Mouse (Mus musculus): Measurements from ENCODE around the gene Vmn1r208. TPM values are rescaled to one million over a fixed set of nuclear protein-coding genes. Genes with fewer than 3 reads are reported as not detected.

Gene Vmn1r208
- not detected in 4 replicates for total RNA-seq (2023)

DNA sequence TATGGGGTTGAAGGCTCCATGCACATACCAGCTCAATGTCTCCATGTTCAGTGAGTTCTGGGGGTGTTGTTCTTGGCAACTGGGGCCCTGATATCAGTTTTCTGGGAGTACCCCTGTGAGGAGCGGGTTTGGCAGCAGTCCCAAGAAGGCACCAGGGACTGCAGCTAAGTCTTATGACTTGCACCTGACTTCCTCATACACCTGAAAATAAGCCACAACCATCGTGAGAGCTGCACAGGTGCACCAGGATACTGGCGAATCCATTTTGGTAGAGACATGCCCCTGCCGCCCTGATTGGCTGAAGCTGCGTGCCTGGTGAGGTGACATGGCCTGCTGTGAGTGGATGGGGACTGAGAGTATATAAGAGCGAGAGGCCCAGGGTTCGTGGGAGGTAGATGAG is at the start of gene Vmn1r208:
TSS of gene Vmn1r208 (minus strand) at position 101 of the 400 bp plus-strand sequence.

GRCm38 (mm10) chr13:22809582-22809981 is 32.4 kb upstream of the Vmn1r208 start, which contains the start of gene Vmn1r209:
Vmn1r209 (minus strand) TSS chr13:22809682.

GRCm38 (mm10) chr13:22729529-22729928 is 47.7 kb downstream of the Vmn1r208 start, which contains the start of gene Vmn1r207-ps:
Vmn1r207-ps (minus strand) TSS chr13:22729629.

Other genes with a start within 250 kb of the Vmn1r208 start
- gene Vmn1r204, start 224.2 kb downstream of the Vmn1r208 start, total RNA-seq (2023), result not detected in 4 replicates
- gene Vmn1r205, start 184.4 kb downstream of the Vmn1r208 start, total RNA-seq (2023), result not detected in 4 replicates
- not detected in 4 replicates for gene Vmn1r206, start 153.1 kb downstream of the Vmn1r208 start, total RNA-seq (2023)
- gene Vmn1r207-ps, start 47.8 kb downstream of the Vmn1r208 start, total RNA-seq (2023), result not detected in 4 replicates
- gene Vmn1r209, start 32.3 kb upstream of the Vmn1r208 start, total RNA-seq (2023), result 0.09 TPM in 1 of 4 replicates, not detected in the others
- gene Vmn1r210, start 53.9 kb upstream of the Vmn1r208 start, total RNA-seq (2023), result not detected in 4 replicates
- gene Vmn1r211, start 80.2 kb upstream of the Vmn1r208 start, total RNA-seq (2023), result not detected in 4 replicates
- not detected in 4 replicates for gene Vmn1r212, start 106.8 kb upstream of the Vmn1r208 start, total RNA-seq (2023)
- not detected in 4 replicates for gene Vmn1r213, start 230.3 kb upstream of the Vmn1r208 start, total RNA-seq (2023)

All from B cell, adult 62 days (primary cell).